Mouse (Mus musculus): ENCODE measurements around the gene 4933424G06Rik. TPM values are rescaled to one million over a fixed set of nuclear protein-coding genes. Genes with fewer than 3 reads are reported as not detected.

The 4933424G06Rik gene
- polyA plus RNA-seq, 1 experiment from 2014 or later = not detected

GRCm38 (mm10) chr1:36739231-36739630, 29.3 kb downstream of the 4933424G06Rik start:
- Histone ChIP-seq H3K4me3 (ENCODE audit: inconsistent target) (no peak overlapping the region), H3K79me2 (ENCODE audit: inconsistent target) (no peaks in the 10 kb centered on the region), H3K27ac (no peak overlapping the region), H3K36me3 (ENCODE audit: inconsistent target) (no peaks in the 10 kb centered on the region)
- 95% methylated on average over 5 of the region's 5 CpGs for WGBS (ENCODE audit: missing documents)

- WGBS (ENCODE audit: missing documents) = 71% methylated on average over 9 of the region's 9 CpGs
- H3K36me3 ChIP-seq (ENCODE audit: inconsistent target) = no peaks in the 10 kb centered on the region
- no peaks in the 10 kb centered on the region for H3K79me2 ChIP-seq (ENCODE audit: inconsistent target)
- no peak overlapping the region for H3K4me3 ChIP-seq (ENCODE audit: inconsistent target)
- H3K27ac ChIP-seq = no peak overlapping the region
Observed at GRCm38 (mm10) chr1:36743046-36743445, 33.1 kb downstream of the 4933424G06Rik start.

GRCm38 (mm10) chr1:36744268-36744944, 34.5 kb downstream of the 4933424G06Rik start:
- Histone ChIP-seq H3K79me2 (ENCODE audit: inconsistent target) (no peaks in the 10 kb centered on the region), H3K36me3 (ENCODE audit: inconsistent target) (no peaks in the 10 kb centered on the region), H3K4me3 (ENCODE audit: inconsistent target) (no peak overlapping the region), H3K27ac (no peak overlapping the region)
- 28% methylated on average over 17 of the region's 17 CpGs for whole genome bisulfite sequencing (ENCODE audit: missing documents)

GRCm38 (mm10) chr1:36745661-36746060, 35.7 kb downstream of the 4933424G06Rik start:
- 88% methylated on average over 3 of the region's 4 CpGs for WGBS (ENCODE audit: missing documents)
- Histone ChIP-seq H3K4me3 (ENCODE audit: inconsistent target) (no peak overlapping the region), H3K27ac (no peak overlapping the region), H3K79me2 (ENCODE audit: inconsistent target) (no peaks in the 10 kb centered on the region), H3K36me3 (ENCODE audit: inconsistent target) (no peaks in the 10 kb centered on the region)

GRCm38 (mm10) chr1:36746452-36746851, 36.5 kb downstream of the 4933424G06Rik start:
- no peaks in the 10 kb centered on the region for H3K36me3 ChIP-seq (ENCODE audit: inconsistent target)
- H3K4me3 ChIP-seq (ENCODE audit: inconsistent target) = no peak overlapping the region
- H3K27ac ChIP-seq = no peak overlapping the region
- 70% methylated on average over 11 of the region's 15 CpGs for WGBS (ENCODE audit: missing documents)
- no peaks in the 10 kb centered on the region for H3K79me2 ChIP-seq (ENCODE audit: inconsistent target)

GRCm38 (mm10) chr1:36753932-36754675, 44.2 kb downstream of the 4933424G06Rik start:
- 3% methylated on average over 6 of the region's 6 CpGs for WGBS (ENCODE audit: missing documents)
- Histone ChIP-seq H3K36me3 (ENCODE audit: inconsistent target) (no peaks in the 10 kb centered on the region), H3K4me3 (ENCODE audit: inconsistent target) (no peak overlapping the region), H3K79me2 (ENCODE audit: inconsistent target) (no peaks in the 10 kb centered on the region), H3K27ac (peak overlapping the region; percentile 40)

GRCm38 (mm10) chr1:36758553-36758952, 48.6 kb downstream of the 4933424G06Rik start:
- 94% methylated on average over 9 of the region's 9 CpGs for WGBS (ENCODE audit: missing documents)
- Histone ChIP-seq H3K79me2 (ENCODE audit: inconsistent target) (no peaks in the 10 kb centered on the region), H3K27ac (no peak overlapping the region), H3K36me3 (ENCODE audit: inconsistent target) (no peaks in the 10 kb centered on the region), H3K4me3 (ENCODE audit: inconsistent target) (no peak overlapping the region)

GRCm38 (mm10) chr1:36759076-36759475, 49.1 kb downstream of the 4933424G06Rik start:
- Histone ChIP-seq H3K79me2 (ENCODE audit: inconsistent target) (no peaks in the 10 kb centered on the region), H3K36me3 (ENCODE audit: inconsistent target) (no peaks in the 10 kb centered on the region), H3K4me3 (ENCODE audit: inconsistent target) (no peak overlapping the region), H3K27ac (no peak overlapping the region)
- WGBS (ENCODE audit: missing documents) = 88% methylated on average over 18 of the region's 18 CpGs

- H3K79me2 ChIP-seq (ENCODE audit: inconsistent target) = no peaks in the 10 kb centered on the region
- no peak overlapping the region for H3K4me3 ChIP-seq (ENCODE audit: inconsistent target)
- no peak overlapping the region for H3K27ac ChIP-seq
- H3K36me3 ChIP-seq (ENCODE audit: inconsistent target) = no peaks in the 10 kb centered on the region
- WGBS (ENCODE audit: missing documents) = 86% methylated on average over 9 of the region's 9 CpGs
Observed at GRCm38 (mm10) chr1:36760401-36760800, 50.5 kb downstream of the 4933424G06Rik start.

- H3K27ac ChIP-seq = no peak overlapping the region
- WGBS (ENCODE audit: missing documents) = 90% methylated on average over 8 of the region's 8 CpGs
- H3K4me3 ChIP-seq (ENCODE audit: inconsistent target) = no peak overlapping the region
- H3K79me2 ChIP-seq (ENCODE audit: inconsistent target) = no peaks in the 10 kb centered on the region
- no peaks in the 10 kb centered on the region for H3K36me3 ChIP-seq (ENCODE audit: inconsistent target)
Observed at GRCm38 (mm10) chr1:36761061-36761460, 51.1 kb downstream of the 4933424G06Rik start.

GRCm38 (mm10) chr1:36761568-36761967, 51.6 kb downstream of the 4933424G06Rik start, which contains the start of gene Zap70:
Gene Zap70 (plus strand): TSS chr1:36761798.
- no peaks in the 10 kb centered on the region for H3K79me2 ChIP-seq (ENCODE audit: inconsistent target)
- WGBS (ENCODE audit: missing documents) = 96% methylated on average over 11 of the region's 11 CpGs
- no peaks in the 10 kb centered on the region for H3K36me3 ChIP-seq (ENCODE audit: inconsistent target)
- H3K4me3 ChIP-seq (ENCODE audit: inconsistent target) = no peak within 1 kb of the TSS
- H3K27ac ChIP-seq = no peak within 1 kb of the TSS

GRCm38 (mm10) chr1:36766431-36767205, 56.7 kb downstream of the 4933424G06Rik start:
- H3K36me3 ChIP-seq (ENCODE audit: inconsistent target) = no peaks in the 10 kb centered on the region
- no peaks in the 10 kb centered on the region for H3K79me2 ChIP-seq (ENCODE audit: inconsistent target)
- H3K27ac ChIP-seq = no peak overlapping the region
- H3K4me3 ChIP-seq (ENCODE audit: inconsistent target) = no peak overlapping the region
- 6% methylated on average over 3 of the region's 4 CpGs for WGBS (ENCODE audit: missing documents)

GRCm38 (mm10) chr1:36767321-36767720, 57.4 kb downstream of the 4933424G06Rik start:
- WGBS (ENCODE audit: missing documents) = 74% methylated on average over 10 of the region's 10 CpGs
- Histone ChIP-seq H3K27ac (no peak overlapping the region), H3K36me3 (ENCODE audit: inconsistent target) (no peaks in the 10 kb centered on the region), H3K79me2 (ENCODE audit: inconsistent target) (no peaks in the 10 kb centered on the region), H3K4me3 (ENCODE audit: inconsistent target) (no peak overlapping the region)

GRCm38 (mm10) chr1:36768786-36769185, 58.8 kb downstream of the 4933424G06Rik start:
- 88% methylated on average over 5 of the region's 5 CpGs for WGBS (ENCODE audit: missing documents)

GRCm38 (mm10) chr1:36769951-36770350, 60.0 kb downstream of the 4933424G06Rik start:
- Histone ChIP-seq H3K79me2 (ENCODE audit: inconsistent target) (no peaks in the 10 kb centered on the region), H3K36me3 (ENCODE audit: inconsistent target) (no peaks in the 10 kb centered on the region), H3K27ac (no peak overlapping the region), H3K4me3 (ENCODE audit: inconsistent target) (no peak overlapping the region)
- 83% methylated on average over 1 of the region's 1 CpGs for WGBS (ENCODE audit: missing documents)

More at GRCm38 (mm10) chr1:36768786-36769185, 58.8 kb downstream of the 4933424G06Rik start:
- H3K4me3 ChIP-seq (ENCODE audit: inconsistent target) = no peak overlapping the region
- H3K36me3 ChIP-seq (ENCODE audit: inconsistent target) = no peaks in the 10 kb centered on the region
- H3K27ac ChIP-seq = no peak overlapping the region
- H3K79me2 ChIP-seq (ENCODE audit: inconsistent target) = no peaks in the 10 kb centered on the region

Measured in macrophage (primary cell).